Mouse (Mus musculus) cerebellum, adult 9-10 months (tissue): ENCODE measurements around the gene Zbtb20.
A peak's percentile ranks its signal among the peaks of the same experiment; 100 is the strongest.

Experiments
- DNase-seq: peaks from one replicate; pipeline ENCODE4 v3.0.0; 2022

Gene Zbtb20

DNA sequence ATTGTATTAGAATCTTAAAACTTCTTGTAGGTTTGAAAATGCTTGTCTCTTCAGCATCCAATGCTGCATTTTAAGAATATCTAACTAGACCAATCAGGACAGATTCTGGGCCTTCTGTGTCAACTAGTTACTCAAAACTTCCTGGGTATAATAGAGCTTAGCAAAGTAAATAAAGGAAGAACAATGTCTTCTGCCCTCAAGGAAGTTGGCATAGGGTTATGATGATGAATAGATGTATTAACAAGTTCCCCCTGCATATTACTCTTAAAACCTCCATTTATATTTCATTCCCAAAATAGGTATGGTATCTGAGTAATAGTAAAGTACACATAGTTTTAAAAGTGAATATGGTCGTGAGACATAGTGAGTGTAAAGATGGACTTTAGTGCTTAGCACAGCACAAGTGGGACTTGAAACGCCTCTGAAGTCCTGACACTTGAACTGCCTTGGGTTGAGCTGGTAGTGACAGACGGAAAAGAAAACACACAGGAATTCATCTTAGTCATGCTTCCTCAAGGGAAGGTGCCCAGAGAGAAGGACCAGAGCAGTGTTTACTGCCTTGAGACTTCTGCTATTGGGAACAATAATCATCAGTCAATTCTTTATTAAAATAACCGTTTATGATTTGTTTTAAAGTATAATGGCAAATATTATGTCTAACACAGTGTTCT is 341.8 kb downstream of the Zbtb20 start:
- no peak for DNase-seq

DNA sequence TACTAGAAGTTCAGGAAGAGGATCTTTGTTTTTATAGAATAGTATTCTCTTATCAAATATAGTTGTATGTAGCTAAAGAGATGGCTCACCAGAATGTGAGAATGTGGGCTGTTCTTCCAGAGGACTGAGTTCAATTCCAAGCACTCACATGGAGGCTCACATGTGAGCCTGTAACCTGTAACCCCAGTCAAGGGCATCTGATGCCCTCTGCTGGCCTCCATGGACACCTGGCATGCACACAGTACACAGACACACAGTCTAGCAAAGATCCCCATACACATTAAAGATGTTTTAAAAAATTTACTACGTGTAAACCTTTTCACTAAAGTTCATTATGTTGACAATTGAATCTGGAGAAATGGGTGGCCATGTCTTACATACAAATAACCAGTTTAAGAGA is 343.7 kb downstream of the Zbtb20 start:
- DNase-seq = no peak

- DNase-seq = no peak
Measured at GRCm38 (mm10) chr16:43221313-43221712, 345.6 kb downstream of the Zbtb20 start.

- no peak for DNase-seq
Measured at GRCm38 (mm10) chr16:43230253-43230652, 354.6 kb downstream of the Zbtb20 start.

GRCm38 (mm10) chr16:43234249-43234648 is 358.6 kb downstream of the Zbtb20 start:
- no peak for DNase-seq

GRCm38 (mm10) chr16:43235317-43235716 is 359.6 kb downstream of the Zbtb20 start:
- peak; percentile 20 for DNase-seq

- DNase-seq = no peak
Measured at GRCm38 (mm10) chr16:43235721-43236159, 360.1 kb downstream of the Zbtb20 start.

DNA sequence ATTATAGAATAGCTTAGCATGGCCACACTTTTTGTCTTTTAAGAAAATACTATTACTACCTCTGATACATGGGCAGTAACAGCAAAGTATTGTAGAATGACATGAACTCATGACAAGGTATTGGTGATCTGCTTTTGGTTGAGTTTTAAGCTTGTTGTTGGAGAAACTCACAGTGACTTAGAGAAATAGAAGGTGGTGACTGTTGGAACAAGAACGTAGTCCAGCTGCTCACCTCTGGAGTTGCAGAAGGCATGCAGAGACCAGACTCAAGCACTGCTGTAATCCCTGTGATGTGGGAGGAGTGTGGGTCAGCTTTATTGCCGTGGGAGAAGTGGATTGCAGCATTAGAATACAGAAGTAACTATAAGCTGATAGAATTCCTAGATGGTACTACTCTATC is 361.9 kb downstream of the Zbtb20 start:
- no peak for DNase-seq

DNA sequence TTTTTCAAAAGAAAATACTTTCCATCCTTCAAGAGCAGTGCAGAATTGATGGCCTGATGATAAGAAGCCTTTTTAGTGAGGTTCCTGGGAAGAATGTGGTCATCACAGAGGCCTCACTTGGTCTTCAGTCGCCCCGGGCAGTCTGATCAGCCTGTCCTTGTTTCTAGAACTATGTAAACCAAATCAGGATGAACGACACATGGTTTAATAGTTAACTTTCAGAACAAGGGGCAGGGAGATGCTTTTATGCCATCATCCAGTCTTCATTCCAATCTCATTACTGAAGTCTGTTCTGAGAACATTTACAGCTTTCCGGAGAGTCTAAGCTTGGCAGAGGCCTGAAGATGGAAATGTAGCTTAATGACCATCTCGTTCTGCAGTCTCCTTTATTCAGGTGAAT is 371.3 kb downstream of the Zbtb20 start:
- no peak for DNase-seq

DNA sequence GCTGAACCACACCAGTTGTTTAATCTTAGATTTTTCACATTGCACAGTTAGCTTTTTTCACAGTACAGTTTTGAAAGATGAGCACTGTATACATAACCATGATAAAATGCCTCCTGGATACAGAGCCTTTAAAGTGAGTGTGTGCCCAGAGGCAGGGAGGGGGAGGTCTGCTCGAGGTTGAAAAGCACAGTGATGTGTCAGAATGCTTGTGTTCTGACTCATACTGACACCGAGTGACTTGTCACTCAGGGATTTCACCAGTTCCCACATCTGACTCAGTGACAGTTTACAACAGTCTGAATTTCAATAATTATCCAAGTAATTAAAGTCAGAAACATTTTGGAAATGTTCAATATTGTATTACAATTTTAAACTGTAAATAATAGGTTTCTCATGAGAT is 377.4 kb downstream of the Zbtb20 start:
- no peak for DNase-seq

DNA sequence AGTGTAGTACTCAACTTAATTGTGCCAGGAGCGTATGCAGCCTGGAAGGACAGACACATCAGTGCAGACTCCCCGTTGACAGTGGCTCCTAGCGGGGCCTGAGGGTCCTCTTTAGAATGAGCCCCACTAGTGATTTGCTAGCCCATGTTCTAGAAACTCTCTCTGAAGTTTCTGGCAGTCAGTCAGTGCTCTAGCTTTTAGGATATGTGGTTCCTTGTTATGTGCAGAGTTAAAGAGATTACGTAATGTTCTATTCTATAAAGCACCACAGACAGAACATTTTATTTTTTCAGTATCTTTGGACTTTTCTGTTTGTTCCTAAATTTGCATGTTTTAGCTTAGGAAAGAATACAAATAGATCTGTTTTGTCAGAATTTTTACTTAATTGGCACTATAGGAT is 378.1 kb downstream of the Zbtb20 start:
- no peak for DNase-seq

GRCm38 (mm10) chr16:43256191-43256899 is 380.7 kb downstream of the Zbtb20 start:
- no peak for DNase-seq

GRCm38 (mm10) chr16:43256900-43257281 is 381.2 kb downstream of the Zbtb20 start:
- no peak for DNase-seq

DNA sequence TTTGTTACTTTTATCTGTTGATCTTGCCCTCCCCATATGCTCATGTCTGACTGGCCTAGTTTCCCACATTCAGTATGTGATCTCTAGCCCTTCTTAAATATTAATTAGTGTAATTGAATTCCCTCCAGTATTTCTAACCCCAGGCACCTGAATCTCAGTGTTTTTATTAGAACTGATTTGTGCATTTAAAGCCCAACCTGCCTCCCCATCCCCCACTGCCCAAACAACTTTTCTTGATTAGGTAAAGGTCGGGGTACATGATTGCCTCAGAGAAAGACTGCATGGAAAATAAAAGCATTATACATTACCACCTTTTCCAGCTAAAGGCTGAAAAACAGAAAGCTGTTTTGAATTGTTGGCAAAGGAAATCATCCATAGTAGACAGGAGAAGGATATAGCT is 383.8 kb downstream of the Zbtb20 start:
- no peak for DNase-seq

DNA sequence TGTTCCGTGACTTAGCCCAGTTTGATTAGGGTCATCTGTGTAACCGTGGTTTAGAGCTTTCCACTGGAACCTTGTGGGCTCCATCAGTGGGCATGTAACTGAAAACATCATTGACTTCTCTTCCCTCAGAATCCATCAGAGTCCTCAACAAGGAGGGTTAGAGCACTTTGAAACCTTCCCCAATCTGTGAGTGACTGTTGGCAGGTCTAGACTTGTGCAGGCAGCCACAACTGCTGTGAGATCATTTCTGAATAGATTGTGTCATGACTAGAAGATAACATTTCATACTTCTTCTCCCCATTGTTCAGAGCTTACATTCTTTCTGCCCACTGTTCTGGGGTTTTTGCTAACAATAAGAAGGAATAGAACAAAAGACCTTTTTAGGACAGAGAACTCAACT is 385.2 kb downstream of the Zbtb20 start:
- no peak for DNase-seq

DNA sequence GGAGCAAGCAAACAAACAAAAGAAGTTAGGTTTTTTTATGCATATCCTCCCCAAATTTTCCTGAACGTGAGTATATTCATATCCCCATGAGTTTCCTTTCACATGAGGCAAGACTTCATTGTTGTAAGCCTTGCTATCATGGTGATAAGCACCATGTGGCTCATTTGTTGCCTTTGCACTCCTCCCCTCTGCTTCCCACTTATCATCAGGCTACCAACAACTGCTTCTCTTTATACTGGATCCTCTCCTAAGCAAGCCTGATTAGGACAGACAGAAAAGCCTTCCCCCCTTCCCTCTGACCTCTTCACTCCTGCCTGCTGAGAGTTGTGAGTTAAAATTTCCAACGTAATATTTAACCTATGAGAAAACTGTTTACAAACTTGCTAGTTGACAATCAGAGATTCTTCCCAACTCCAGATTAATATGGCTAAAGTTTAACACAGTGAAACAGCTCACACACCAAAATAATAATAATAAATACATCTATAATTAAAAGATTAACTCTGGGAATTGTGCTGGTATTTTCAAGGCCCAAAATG is 398.4 kb downstream of the Zbtb20 start:
- no peak for DNase-seq

DNA sequence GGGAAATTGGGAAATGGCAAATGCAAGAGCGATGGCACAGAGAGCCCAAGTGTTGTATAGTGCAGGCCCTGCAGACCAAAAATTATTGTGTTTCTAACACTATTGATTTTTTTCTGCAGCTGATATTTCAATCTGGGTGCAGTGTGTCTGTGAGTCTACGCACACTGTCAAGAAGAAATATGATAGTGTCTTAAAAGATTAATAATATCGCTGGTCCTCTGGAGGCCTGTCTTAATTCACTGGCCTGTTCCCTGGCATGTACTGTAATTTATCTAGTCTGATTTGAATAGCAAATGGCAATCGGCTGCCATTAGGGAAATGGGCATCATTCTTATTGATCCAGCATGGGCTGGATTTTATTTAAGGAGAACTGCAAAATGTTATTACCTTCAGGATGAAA is 401.1 kb downstream of the Zbtb20 start:
- DNase-seq = no peak

- DNase-seq = no peak
Measured at GRCm38 (mm10) chr16:43286319-43286718, 410.6 kb downstream of the Zbtb20 start.

- DNase-seq = no peak
Measured at GRCm38 (mm10) chr16:43286783-43287383, 411.2 kb downstream of the Zbtb20 start.

DNA sequence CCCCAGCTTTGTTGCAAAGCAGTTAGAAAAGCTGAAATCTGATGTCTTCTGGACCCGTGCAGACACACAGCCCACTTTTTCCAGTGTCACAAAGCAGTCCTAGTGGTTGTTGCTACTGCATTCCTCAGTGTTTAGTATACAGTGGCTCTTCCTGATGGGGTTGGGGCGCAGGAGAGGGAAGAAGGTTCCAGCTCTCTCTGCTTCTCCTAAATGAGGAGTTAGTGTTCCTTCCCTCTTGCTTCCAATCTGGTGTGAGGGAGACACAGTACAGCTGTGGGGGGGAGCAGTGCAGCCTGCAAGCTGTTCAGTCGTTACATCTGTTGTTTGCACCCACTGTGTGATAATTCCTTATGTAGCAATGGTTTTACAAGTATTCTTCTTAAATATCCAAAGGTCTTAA is 415.7 kb downstream of the Zbtb20 start:
- no peak for DNase-seq

DNA sequence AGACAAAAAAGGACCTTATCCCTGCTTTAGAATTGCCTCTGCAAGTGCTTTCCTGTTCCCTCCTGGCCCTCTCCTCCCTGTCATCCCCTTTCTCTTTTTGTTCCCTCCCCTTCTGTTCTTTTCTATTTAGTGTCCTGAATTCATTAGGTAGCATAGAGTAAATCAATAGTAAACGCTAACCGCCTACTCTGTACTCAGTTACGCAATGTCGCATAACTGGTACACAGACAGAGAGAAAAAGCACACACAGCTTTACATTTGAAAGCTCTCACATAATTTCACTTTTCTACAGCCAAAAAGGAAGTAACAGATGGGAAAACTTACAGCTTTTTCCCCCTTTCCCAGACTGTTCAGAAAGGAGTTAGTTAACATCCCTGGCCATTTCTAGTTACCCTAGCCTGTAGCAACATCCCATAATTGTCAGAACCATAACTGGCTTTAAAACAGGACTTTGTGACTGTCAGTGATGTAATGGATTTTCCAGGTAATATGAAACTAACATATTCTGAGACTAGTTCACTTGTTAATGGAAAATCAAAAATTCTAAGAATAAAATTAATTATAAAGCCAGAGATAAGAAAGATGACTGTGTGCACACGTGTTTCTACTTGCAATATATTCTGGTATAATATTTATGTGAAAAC is 422.4 kb downstream of the Zbtb20 start:
- DNase-seq = no peak

- no peak for DNase-seq
Measured at GRCm38 (mm10) chr16:43300420-43300819, 424.7 kb downstream of the Zbtb20 start.

GRCm38 (mm10) chr16:43302171-43302570 is 426.5 kb downstream of the Zbtb20 start:
- DNase-seq = no peak
